Mouse (Mus musculus) hindbrain, embryonic 13.5 days (tissue): Measurements from ENCODE around the gene Prkcb. TPM values are rescaled to one million over a fixed set of nuclear protein-coding genes. Genes with fewer than 3 reads are reported as not detected.

Source experiments
- ATAC-seq: fragments of 200-750 bp; cut with Nextera tagmentation; 2 replicates; pipeline ENCODE4 v1.8.0; 2017; ENCODE audit warnings: moderate TSS enrichment; ENCODE audit not compliant: low FRiP score
- H3K27ac ChIP-seq: fragments of 300-500 bp; sonication (generic); 2 replicates; pipeline ENCODE4 v1.5.1; 2015; ENCODE audit warnings: inconsistent platforms, mild to moderate bottlenecking, moderate library complexity
- H3K27me3 ChIP-seq: fragments of 300-500 bp; sonication (generic); 2 replicates; pipeline ENCODE4 v1.6.1; 2015; ENCODE audit warnings: mild to moderate bottlenecking, inconsistent platforms
- H3K36me3 ChIP-seq: fragments of 300-500 bp; sonication (generic); 2 replicates; pipeline ENCODE4 v1.6.1; 2015; ENCODE audit warnings: mild to moderate bottlenecking, inconsistent platforms
- H3K4me1 ChIP-seq: fragments of 300-500 bp; sonication (generic); replicated peaks from 2 replicates; pipeline ENCODE4 v1.6.1; 2015; ENCODE audit warnings: inconsistent platforms
- H3K4me2 ChIP-seq: fragments of 300-500 bp; sonication (generic); 2 replicates; pipeline ENCODE4 v1.6.1; 2015; ENCODE audit warnings: inconsistent platforms, mild to moderate bottlenecking, moderate library complexity
- H3K4me3 ChIP-seq: fragments of 300-500 bp; sonication (generic); 2 replicates; pipeline ENCODE4 v1.5.1; 2015; ENCODE audit warnings: mild to moderate bottlenecking, inconsistent platforms
- H3K9ac ChIP-seq: fragments of 300-500 bp; sonication (generic); 2 replicates; pipeline ENCODE4 v1.6.1; 2015; ENCODE audit warnings: mild to moderate bottlenecking, inconsistent platforms
- H3K9me3 ChIP-seq: fragments of 300-500 bp; sonication (generic); 2 replicates; pipeline ENCODE4 v1.6.1; 2016; ENCODE audit warnings: inconsistent platforms
- WGBS: fragments of 180-500 bp; shearing (Covaris S2); methylation state at CpG from one replicate; pipeline ENCODE4 v1.1.7; 2015; 5-methylcytosine and 5-hydroxymethylcytosine counted together
- polyA plus RNA-seq: library from polyadenylated mRNA; unstranded; fragments of >200 nt; fragmentation: Nextera tagmentation; extraction: Ambion mirVana; gene quantifications from 2 replicates; pipeline ENCODE4 v1.2.1, GENCODE M21; 2015

Prkcb gene
- polyA plus RNA-seq, 1 experiment from 2014 or later = 58.1 TPM

DNA sequence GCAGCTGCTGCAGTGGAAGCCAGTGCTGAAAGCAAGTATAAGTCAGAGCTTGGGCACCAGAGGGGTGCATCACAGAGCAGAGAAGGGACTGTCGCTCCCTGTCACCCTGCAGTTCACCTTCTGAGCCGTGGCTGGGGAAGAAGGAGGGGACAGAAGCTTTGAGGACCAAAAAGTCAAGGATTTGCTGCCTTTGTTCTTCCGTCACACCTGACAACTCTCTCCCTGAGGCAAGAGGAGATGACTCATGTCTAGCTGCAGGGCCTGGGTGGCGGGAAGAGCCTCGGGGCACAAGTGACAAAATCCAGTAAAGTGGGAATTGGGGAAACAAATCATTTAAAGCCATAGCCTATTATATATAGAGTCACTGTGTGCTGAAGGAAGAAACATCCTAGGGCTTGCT lies 209.9 kb downstream of the Prkcb start:
- Histone ChIP-seq H3K4me1 (peaks cover 13% of the 10 kb centered on the region), H3K27me3 (0 out of 2 replicates have a peak, but pooled peaks cover 4% of the 10 kb centered on the region), H3K36me3 (no peaks in the 10 kb centered on the region), H3K27ac (no peak overlapping the region), H3K9ac (no peak overlapping the region), H3K4me2 (no peak overlapping the region), H3K9me3 (no peaks in the 10 kb centered on the region), H3K4me3 (no peak overlapping the region)
- 60% methylated on average over 5 of the region's 5 CpGs for WGBS
- no peak for ATAC-seq

DNA sequence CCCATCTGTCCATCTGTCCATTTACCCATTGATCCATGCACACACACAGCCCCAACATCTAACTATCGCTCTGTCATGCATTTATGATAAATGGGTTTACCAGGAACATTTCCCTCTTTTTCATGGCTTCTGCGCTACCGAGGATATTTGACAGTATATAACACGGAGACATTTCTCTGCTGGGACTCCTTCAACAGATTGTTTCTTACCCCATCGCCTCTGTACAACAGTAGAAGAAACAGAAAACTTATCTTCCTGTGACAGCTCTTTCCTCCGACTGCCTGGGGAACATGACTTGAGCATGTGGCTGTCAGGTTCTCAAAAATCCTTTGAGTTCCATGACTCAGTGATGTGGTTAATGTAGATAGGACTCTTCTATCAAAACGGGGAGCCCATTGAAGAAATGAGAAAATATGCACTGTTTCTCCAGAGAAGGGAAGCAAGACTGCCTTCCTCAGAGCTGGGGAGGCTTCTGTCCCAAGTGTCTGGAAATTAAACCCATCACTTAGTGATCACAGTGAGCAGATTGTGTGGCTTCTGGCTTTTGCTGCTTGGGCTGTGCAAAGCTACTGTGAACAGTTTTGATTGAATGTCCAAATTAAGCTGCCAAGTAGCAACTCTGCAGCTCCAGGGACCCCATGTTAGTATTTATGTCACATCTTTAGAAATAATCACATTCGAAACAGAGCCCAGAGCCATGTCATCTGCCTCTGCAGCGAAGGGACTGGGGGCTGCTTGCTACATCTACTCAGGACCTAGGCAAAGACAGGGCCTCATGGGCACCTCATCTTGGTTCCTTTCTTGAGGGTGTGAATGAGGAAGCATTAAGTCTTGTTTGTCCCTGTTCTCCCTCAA lies 211.4 kb downstream of the Prkcb start:
- peak overlapping the region; percentile 68 for H3K27ac ChIP-seq

DNA sequence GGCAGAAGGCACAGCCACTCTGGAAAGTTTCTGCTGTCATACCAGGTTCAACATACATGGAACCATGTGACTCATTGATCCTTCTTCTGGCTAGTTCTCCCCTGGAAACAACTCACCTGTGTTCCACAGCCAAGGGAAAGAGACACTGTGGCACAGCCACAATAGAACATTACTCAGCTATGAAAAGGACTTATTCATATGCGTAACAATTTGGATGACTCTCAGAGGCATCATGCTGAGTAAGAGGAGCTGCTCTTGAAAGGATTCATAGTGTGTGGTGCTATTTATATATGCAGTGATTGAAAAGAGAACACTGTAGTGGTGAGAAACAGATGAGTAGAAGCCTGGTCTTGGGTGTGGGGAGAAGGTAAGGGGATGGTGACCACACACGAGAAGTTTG lies 217.9 kb downstream of the Prkcb start:
- Histone ChIP-seq H3K4me2 (no peak overlapping the region), H3K27ac (no peak overlapping the region), H3K4me1 (no peaks in the 10 kb centered on the region), H3K9ac (no peak overlapping the region), H3K36me3 (no peaks in the 10 kb centered on the region), H3K27me3 (no peaks in the 10 kb centered on the region), H3K4me3 (no peak overlapping the region), H3K9me3 (no peaks in the 10 kb centered on the region)
- ATAC-seq = no peak
- 86% methylated on average over 2 of the region's 2 CpGs for WGBS

More for the DNA sequence above, 211.4 kb downstream of the Prkcb start:
- no peaks in the 10 kb centered on the region for H3K27me3 ChIP-seq
- no peaks in the 10 kb centered on the region for H3K36me3 ChIP-seq
- no peak overlapping the region for H3K4me3 ChIP-seq
- no peak for ATAC-seq
- 73% methylated on average over 9 of the region's 9 CpGs for WGBS
- H3K4me1 ChIP-seq = peaks cover 13% of the 10 kb centered on the region
- H3K4me2 ChIP-seq = no peak overlapping the region
- no peaks in the 10 kb centered on the region for H3K9me3 ChIP-seq
- H3K9ac ChIP-seq = no peak overlapping the region

- Histone ChIP-seq H3K4me3 (no peak overlapping the region), H3K27ac (no peak overlapping the region), H3K9ac (no peak overlapping the region), H3K9me3 (no peaks in the 10 kb centered on the region), H3K4me2 (no peak overlapping the region), H3K36me3 (no peaks in the 10 kb centered on the region), H3K27me3 (no peaks in the 10 kb centered on the region), H3K4me1 (no peaks in the 10 kb centered on the region)
- 78% methylated on average over 7 of the region's 7 CpGs for WGBS
- no peak for ATAC-seq
Measured at GRCm38 (mm10) chr7:122509903-122510302, 221.4 kb downstream of the Prkcb start.

GRCm38 (mm10) chr7:122512430-122512966 lies 223.9 kb downstream of the Prkcb start:
- Histone ChIP-seq H3K4me3 (no peak overlapping the region), H3K36me3 (no peaks in the 10 kb centered on the region), H3K4me2 (no peak overlapping the region), H3K27me3 (no peaks in the 10 kb centered on the region), H3K4me1 (no peaks in the 10 kb centered on the region), H3K9me3 (no peaks in the 10 kb centered on the region), H3K27ac (no peak overlapping the region), H3K9ac (no peak overlapping the region)
- WGBS = 89% methylated on average over 13 of the region's 13 CpGs
- no peak for ATAC-seq

DNA sequence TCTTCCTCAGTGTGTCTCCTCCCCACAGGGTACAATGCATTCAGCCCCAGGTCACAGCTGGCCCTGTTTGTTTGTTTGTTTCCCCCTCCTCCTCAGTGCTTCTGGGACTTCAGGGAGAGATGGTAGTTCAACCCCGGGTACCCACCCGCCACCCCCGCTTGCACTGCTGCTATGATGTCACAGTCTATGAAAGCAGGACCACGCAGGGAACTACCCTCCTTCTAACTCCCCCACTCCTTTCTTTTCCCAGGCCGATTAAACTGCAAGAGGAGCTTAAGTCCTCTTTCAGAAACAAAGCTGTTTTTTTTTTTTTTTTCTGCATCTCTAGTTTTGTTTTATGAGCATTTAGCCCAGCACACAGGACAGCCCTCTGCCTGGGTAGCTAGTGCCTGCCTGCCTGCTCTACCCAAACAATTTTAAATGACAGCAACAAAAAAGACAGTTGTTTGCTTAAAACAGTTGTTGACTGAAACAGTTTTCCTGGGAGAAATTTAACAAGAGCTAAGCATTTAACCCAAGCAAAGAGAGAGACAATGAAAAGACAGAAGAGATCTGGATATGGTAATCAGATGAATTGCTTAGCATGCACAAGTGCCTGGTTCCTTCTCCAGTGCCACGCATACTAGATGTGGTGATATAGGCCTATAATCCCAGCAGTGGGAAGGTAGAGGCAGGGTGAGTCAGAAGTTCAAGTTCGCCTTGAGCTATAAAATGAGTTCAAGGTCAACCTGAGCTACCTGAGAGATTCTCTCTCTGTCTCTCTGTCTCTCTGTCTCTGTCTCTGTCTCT lies 232.5 kb downstream of the Prkcb start:
- Histone ChIP-seq H3K27ac (peak overlapping the region; percentile 1; the same call in 1 of the 2 replicates), H3K4me3 (no peak overlapping the region), H3K4me2 (no peak overlapping the region), H3K9ac (no peak overlapping the region), H3K27me3 (no peaks in the 10 kb centered on the region), H3K36me3 (no peaks in the 10 kb centered on the region), H3K9me3 (no peaks in the 10 kb centered on the region), H3K4me1 (peaks cover 10% of the 10 kb centered on the region; the same call in 1 of the 2 replicates)
- WGBS = 33% methylated on average over 7 of the region's 7 CpGs
- ATAC-seq = no peak

GRCm38 (mm10) chr7:122528201-122528600 lies 239.7 kb downstream of the Prkcb start:
- 94% methylated on average over 11 of the region's 11 CpGs for WGBS

GRCm38 (mm10) chr7:122528646-122529045 lies 240.1 kb downstream of the Prkcb start:
- no peaks in the 10 kb centered on the region for H3K9me3 ChIP-seq
- peaks cover 8% of the 10 kb centered on the region for H3K36me3 ChIP-seq
- 94% methylated on average over 5 of the region's 5 CpGs for WGBS
- no peak overlapping the region for H3K27ac ChIP-seq
- H3K4me3 ChIP-seq = no peak overlapping the region
- H3K4me2 ChIP-seq = no peak overlapping the region
- 0 out of 2 replicates have a peak, but pooled peaks cover 5% of the 10 kb centered on the region for H3K4me1 ChIP-seq
- no peak for ATAC-seq
- no peaks in the 10 kb centered on the region for H3K27me3 ChIP-seq
- no peak overlapping the region for H3K9ac ChIP-seq

More at GRCm38 (mm10) chr7:122528201-122528600, 239.7 kb downstream of the Prkcb start:
- Histone ChIP-seq H3K27ac (no peak overlapping the region), H3K4me2 (no peak overlapping the region), H3K4me1 (0 out of 2 replicates have a peak, but pooled peaks cover 5% of the 10 kb centered on the region), H3K36me3 (peaks cover 8% of the 10 kb centered on the region), H3K4me3 (no peak overlapping the region), H3K9me3 (no peaks in the 10 kb centered on the region), H3K9ac (no peak overlapping the region), H3K27me3 (no peaks in the 10 kb centered on the region)
- ATAC-seq = no peak

- Histone ChIP-seq H3K36me3 (peaks cover 8% of the 10 kb centered on the region), H3K27me3 (no peaks in the 10 kb centered on the region), H3K9me3 (no peaks in the 10 kb centered on the region), H3K4me1 (0 out of 2 replicates have a peak, but pooled peaks cover 5% of the 10 kb centered on the region), H3K27ac (no peak overlapping the region), H3K4me3 (no peak overlapping the region), H3K9ac (no peak overlapping the region), H3K4me2 (no peak overlapping the region)
- 89% methylated on average over 9 of the region's 9 CpGs for WGBS
- no peak for ATAC-seq
Measured at GRCm38 (mm10) chr7:122533566-122534360, 245.2 kb downstream of the Prkcb start.

- Histone ChIP-seq H3K4me1 (peaks cover 13% of the 10 kb centered on the region), H3K9ac (no peak overlapping the region)
- ATAC-seq = no peak
Measured at GRCm38 (mm10) chr7:122544616-122545015, 256.1 kb downstream of the Prkcb start.

GRCm38 (mm10) chr7:122556575-122557140 lies 268.1 kb downstream of the Prkcb start:
- H3K9me3 ChIP-seq = no peaks in the 10 kb centered on the region
- H3K9ac ChIP-seq = no peak overlapping the region
- WGBS = 29% methylated on average over 6 of the region's 6 CpGs
- H3K27ac ChIP-seq = peak overlapping the region; percentile 49
- H3K36me3 ChIP-seq = no peaks in the 10 kb centered on the region
- no peaks in the 10 kb centered on the region for H3K27me3 ChIP-seq
- H3K4me1 ChIP-seq = peaks cover 22% of the 10 kb centered on the region
- H3K4me3 ChIP-seq = no peak overlapping the region
- peak; percentile 36; the same call in 1 of the 2 replicates for ATAC-seq
- H3K4me2 ChIP-seq = no peak overlapping the region

More at GRCm38 (mm10) chr7:122544616-122545015, 256.1 kb downstream of the Prkcb start:
- no peak overlapping the region for H3K4me2 ChIP-seq
- H3K27me3 ChIP-seq = no peaks in the 10 kb centered on the region
- H3K4me3 ChIP-seq = no peak overlapping the region
- 88% methylated on average over 3 of the region's 3 CpGs for WGBS
- no peaks in the 10 kb centered on the region for H3K9me3 ChIP-seq
- H3K36me3 ChIP-seq = no peaks in the 10 kb centered on the region
- no peak overlapping the region for H3K27ac ChIP-seq
